Mouse (Mus musculus) liver, adult 2 months (tissue): Measurements from ENCODE around the gene Nkx1-2.

Source experiments
- CTCF ChIP-seq: fragments of 200-500 bp; IDR thresholded peaks from 2 replicates; pipeline ENCODE4 v1.5.1; 2011; ENCODE audit warnings: low read depth, low read length, control low read depth
- POLR2A ChIP-seq: fragments of 200-500 bp; IDR thresholded peaks from 2 replicates; pipeline ENCODE4 v1.6.1; 2011; ENCODE audit warnings: low read length, control low read depth; ENCODE audit not compliant: insufficient read depth; ENCODE audit errors: extremely low read depth

DNA sequence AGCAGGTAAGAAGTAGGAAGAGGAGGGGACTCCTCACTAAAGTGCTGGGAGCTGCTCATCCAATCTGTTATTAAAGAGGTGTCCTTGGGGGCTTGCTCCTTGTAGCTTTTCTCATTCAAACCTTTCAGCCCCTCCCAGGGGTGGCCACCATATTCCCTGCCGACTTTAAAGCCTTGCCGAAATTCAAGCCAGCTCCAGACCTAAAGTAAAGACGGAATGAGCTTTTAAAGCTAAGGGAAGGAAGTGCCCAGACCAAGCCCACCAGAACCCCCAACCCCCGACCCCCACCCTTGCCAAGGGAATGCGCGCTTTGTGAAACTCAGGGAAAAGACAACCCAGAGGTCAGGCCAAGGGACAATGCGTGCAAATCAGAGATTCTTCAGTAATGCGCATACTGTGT lies 1.5 kb upstream of the Nkx1-2 start:
- TF ChIP-seq POLR2A (no peak), CTCF (no peak)
